Comparison of ENCODE assay signal across 26 mouse cellular contexts in the genomic region with DNA sequence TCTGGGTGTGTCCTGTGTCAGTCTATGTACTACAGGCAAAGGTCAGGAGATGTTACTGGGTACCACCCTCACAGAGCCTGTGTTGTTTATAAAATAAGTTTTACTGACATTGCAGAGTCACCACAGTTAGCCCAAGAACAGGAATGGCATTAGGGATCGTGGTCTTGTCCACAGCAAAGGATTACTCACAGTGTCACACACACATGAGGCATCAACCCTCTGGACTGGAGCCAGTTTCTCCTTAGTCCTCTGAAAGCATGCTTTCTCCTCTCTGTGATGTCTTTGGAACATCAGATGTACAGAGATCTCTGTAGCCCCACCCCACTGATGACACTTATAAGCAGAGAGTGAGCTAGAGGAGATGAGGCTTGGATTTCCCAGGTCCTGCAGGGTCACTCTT. TPM values are rescaled to one million over a fixed set of nuclear protein-coding genes. Genes with fewer than 3 reads are reported as not detected.
DNase-seq lines count a peak whose midpoint lies in the region; TF ChIP-seq lines count a peak whose summit lies in the region.
"Had no signal": no experiment of that assay in that cellular context is flagged by ENCODE, and none has a peak within 500 bp of the region (broad histone marks: within the 10 kb centered on the region; RNA-seq: fewer than 3 reads in every experiment).

No protein-coding gene starts in this region.

- no peaks in the 10 kb centered on the region for H3K9me3 ChIP-seq in limb, embryonic 10.5 days (replicated peaks)
- H3K9me3 ChIP-seq: embryonic facial prominence, embryonic 13.5 days; forebrain, embryonic 12.5 days; heart, embryonic 13.5 days; hindbrain, embryonic 12.5 days; limb, embryonic 15.5 days; midbrain, embryonic 13.5 days; neural tube, embryonic 12.5 days had no signal

- TF ChIP-seq CTCF in lung, adult 2 months (IDR thresholded peaks at IDR 0.05; ENCODE audit: insufficient read depth, low read length), result no peak
- no peak for TF ChIP-seq CTCF in left cerebral cortex, adult 2 months (IDR thresholded peaks at IDR 0.05)

- peak; percentile 8 for DNase-seq in adrenal gland, postnatal 14 days
- DNase-seq in adrenal gland, adult (ENCODE audit: inconsistent age in 2 of 2, low spot score in 1 of 2), result no peak
- no peak for DNase-seq in lung, adult 2 months
- DNase-seq in lung, postnatal 14 days, result no peak
- DNase-seq in 3134 (ENCODE audit: extremely low read depth, insufficient read length, low spot score) (peak; percentile 39), MN1 (ENCODE audit: low spot score) (no peak)
- DNase-seq in limb, embryonic 10.5 days (ENCODE audit: low spot score), result peak; percentile 11
- DNase-seq in left cerebral cortex, adult 2 months (ENCODE audit: extremely low spot score in 1 of 2, low spot score in 2 of 2), result no peak
- DNase-seq: adrenal gland, adult 8-10 months; cerebellum, adult 2 months; cerebellum, postnatal 36 days; embryo, embryonic 11 days; gastrocnemius, postnatal 36 days; kidney, postnatal 25 days; retina, postnatal 1 day; right cerebral cortex, postnatal 25 days; spleen, adult 18-20 months had no signal

- no peak overlapping the region for H3K27ac ChIP-seq in limb, embryonic 10.5 days
- H3K27ac ChIP-seq in left cerebral cortex, adult 2 months, result no peak overlapping the region
- H3K27ac ChIP-seq: embryonic facial prominence, embryonic 13.5 days; forebrain, embryonic 12.5 days; heart, embryonic 13.5 days; hindbrain, embryonic 12.5 days; limb, embryonic 15.5 days; liver, embryonic 14.5 days; midbrain, embryonic 13.5 days; neural tube, embryonic 12.5 days had no signal

- intact Hi-C loops in left cerebral cortex, adult 2 months (cut with DNase I), result no loop called here

- peaks cover 12% of the 10 kb centered on the region; the same call in 1 of the 2 replicates for H3K4me1 ChIP-seq in lung, adult 2 months (ENCODE audit: control insufficient read depth, insufficient read depth, low read length)
- peaks cover 15% of the 10 kb centered on the region for H3K4me1 ChIP-seq in limb, embryonic 10.5 days

- no peaks in the 10 kb centered on the region for H3K36me3 ChIP-seq in limb, embryonic 10.5 days
- H3K36me3 ChIP-seq: embryonic facial prominence, embryonic 13.5 days; forebrain, embryonic 12.5 days; heart, embryonic 13.5 days; hindbrain, embryonic 12.5 days; limb, embryonic 15.5 days; midbrain, embryonic 13.5 days; neural tube, embryonic 12.5 days had no signal

- WGBS in lung, adult 2 months, result 24% methylated on average over 1 of the region's 1 CpGs
- WGBS in limb, embryonic 10.5 days, result 81% methylated on average over 1 of the region's 1 CpGs

- peak overlapping the region; percentile 48 for H3K4me3 ChIP-seq in lung, adult 2 months (replicated peaks; ENCODE audit: extremely low read depth, low read depth, low read length)
- H3K4me3 ChIP-seq in limb, embryonic 10.5 days, result no peak overlapping the region
- no peak overlapping the region for H3K4me3 ChIP-seq in left cerebral cortex, adult 2 months
- H3K4me3 ChIP-seq: embryonic facial prominence, embryonic 13.5 days; erythroblast, embryonic 14.5 days; forebrain, embryonic 12.5 days; heart, embryonic 13.5 days; hindbrain, embryonic 12.5 days; limb, embryonic 15.5 days; midbrain, embryonic 13.5 days; neural tube, embryonic 12.5 days had no signal

- peaks cover 58% of the 10 kb centered on the region for H3K27me3 ChIP-seq in limb, embryonic 10.5 days (ENCODE audit: low read depth, poor library complexity, severe bottlenecking)

- TF ChIP-seq POLR2A in lung, adult 2 months (IDR thresholded peaks at IDR 0.05; ENCODE audit: borderline replicate concordance, extremely low read depth, low read depth, low read length), result no peak

RNA-seq across cellular contexts. Expression of a gene that starts 5.8 kb away (rescaled TPM):
- 29.0 and 32.6 TPM in 2 replicates for total RNA-seq in adrenal gland, postnatal 14 days (2021)
- 550 and 598 TPM in 2 replicates for polyA plus RNA-seq in lung, adult 2 months (2012; rRNA removed)
- 2.8 and 4.0 TPM in 2 replicates for polyA plus RNA-seq in limb, embryonic 10.5 days (2016; fragmentation: Nextera tagmentation; extraction: Ambion mirVana)
- total RNA-seq in left cerebral cortex, adult 2 months (2021), result 10 to 100 TPM; 12.3 to 13.0 TPM
- polyA plus RNA-seq: erythroblast, embryonic 14.5 days had no signal

RNA-seq across cellular contexts. Expression of a gene that starts 7.1 kb away (rescaled TPM):
- total RNA-seq in adrenal gland, postnatal 14 days (2021), result 0.68 and 0.70 TPM in 2 replicates
- polyA plus RNA-seq in lung, adult 2 months (2012; rRNA removed), result 8.3 and 10.8 TPM in 2 replicates
- polyA plus RNA-seq in limb, embryonic 10.5 days (2016; fragmentation: Nextera tagmentation; extraction: Ambion mirVana), result 0.18 and 0.26 TPM in 2 replicates
- 10 to 100 TPM; 33.7 to 34.9 TPM for total RNA-seq in left cerebral cortex, adult 2 months (2021)
- polyA plus RNA-seq: erythroblast, embryonic 14.5 days; liver, embryonic 14.5 days had no signal

RNA-seq across cellular contexts. Expression of a gene that starts 41.1 kb away (rescaled TPM):
- total RNA-seq in adrenal gland, postnatal 14 days (2021), result 65.8 and 65.9 TPM in 2 replicates
- 81.8 and 82.1 TPM in 2 replicates for polyA plus RNA-seq in lung, adult 2 months (2012; rRNA removed)
- 5.0 and 5.5 TPM in 2 replicates for polyA plus RNA-seq in limb, embryonic 10.5 days (2016; fragmentation: Nextera tagmentation; extraction: Ambion mirVana)
- total RNA-seq in left cerebral cortex, adult 2 months (2021), result 1 to 10 TPM; 5.0 to 5.2 TPM

Comparison
In these comparisons a context has a peak if more than half of its experiments do, and no peak if none do; other contexts are left out.
1. DNase-seq: peak in adrenal gland, postnatal 14 days (single experiment), 3134 (single experiment) and limb, embryonic 10.5 days (single experiment); none in adrenal gland, adult (0 of 2), lung, adult 2 months (single experiment), lung, postnatal 14 days (single experiment), MN1 (single experiment) and left cerebral cortex, adult 2 months (0 of 2).
2. RNA of a gene that starts 7.1 kb away (total RNA-seq): 33.7 to 34.9 TPM in left cerebral cortex, adult 2 months; 0.68 to 0.70 TPM in adrenal gland, postnatal 14 days; every median in the first group is over 10 times any median in the second.
3. RNA of a gene that starts 41.1 kb away (total RNA-seq): 65.8 to 65.9 TPM in adrenal gland, postnatal 14 days; 5.0 to 5.2 TPM in left cerebral cortex, adult 2 months; every median in the first group is over 10 times any median in the second.